Mouse (Mus musculus): ENCODE results near the gene Ccdc92b. TPM values are rescaled to one million over a fixed set of nuclear protein-coding genes. Genes with fewer than 3 reads are reported as not detected.

Ccdc92b gene
- polyA plus RNA-seq, 1 experiment = 0.01 TPM

GRCm38 (mm10) chr11:74666776-74667581 lies 47.6 kb downstream of the Ccdc92b start:
- H3K79me3 ChIP-seq (ENCODE audit: low read depth) = no peaks in the 10 kb centered on the region
- H3ac ChIP-seq (ENCODE audit: control insufficient read depth, insufficient read length, low read depth) = no peak overlapping the region
- no peaks in the 10 kb centered on the region for H3K27me3 ChIP-seq (ENCODE audit: control insufficient read depth, insufficient read depth, insufficient read length)
- peaks cover 3% of the 10 kb centered on the region for H3K79me2 ChIP-seq (ENCODE audit: control insufficient read depth, insufficient read depth)
- no peak for TF ChIP-seq CTCF (IDR thresholded peaks at IDR 0.05; ENCODE audit: control insufficient read depth, insufficient read depth, insufficient read length)
- H3K4me3 ChIP-seq (ENCODE audit: insufficient read depth, poor library complexity, severe bottlenecking) = no peak overlapping the region
- H3K36me3 ChIP-seq (ENCODE audit: control insufficient read depth, insufficient read depth) = peaks cover 75% of the 10 kb centered on the region

DNA sequence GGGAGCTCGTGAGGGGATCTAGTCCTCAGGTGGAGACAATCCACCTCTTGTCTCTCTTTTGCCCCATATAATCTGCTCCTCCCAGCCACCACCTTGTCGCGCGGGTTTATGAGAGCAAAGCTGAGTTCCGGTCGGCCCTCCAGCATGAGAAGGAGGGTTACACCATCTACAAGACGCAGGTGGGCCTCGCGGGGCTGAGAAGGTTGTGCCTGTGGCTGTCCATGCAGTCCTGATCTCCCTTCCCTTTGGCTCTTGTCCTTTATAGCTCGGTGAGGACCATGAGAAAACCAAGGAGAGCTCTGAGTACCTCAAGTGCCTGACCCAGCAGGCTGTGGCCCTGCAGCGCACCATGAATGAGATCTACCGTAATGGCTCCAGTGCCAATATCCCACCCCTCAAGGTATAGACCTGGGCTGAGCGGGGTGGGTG lies 48.2 kb downstream of the Ccdc92b start:
- TF ChIP-seq USF1 (IDR thresholded peaks at IDR 0.05; ENCODE audit: low read depth) (no peak), MYOD1 (IDR thresholded peaks at IDR 0.05; ENCODE audit: control insufficient read depth, insufficient read length, low read depth) (no peak), CEBPB (IDR thresholded peaks at IDR 0.05; ENCODE audit: low read depth) (no peak), FOSL1 (IDR thresholded peaks at IDR 0.05; ENCODE audit: insufficient read depth, low read length, poor library complexity, severe bottlenecking) (no peak), MYOG (IDR thresholded peaks at IDR 0.05; ENCODE audit: control insufficient read depth, extremely low read depth, insufficient read length) (no peak), MAX (IDR thresholded peaks at IDR 0.05) (no peak), CTCF (IDR thresholded peaks at IDR 0.05; ENCODE audit: control insufficient read depth, insufficient read depth, insufficient read length) (no peak)
- Histone ChIP-seq H3K36me3 (ENCODE audit: control insufficient read depth, insufficient read depth) (peaks cover 75% of the 10 kb centered on the region), H3K79me2 (ENCODE audit: control insufficient read depth, insufficient read depth) (no peaks in the 10 kb centered on the region), H3K27me3 (ENCODE audit: control insufficient read depth, insufficient read depth, insufficient read length) (no peaks in the 10 kb centered on the region), H3K4me3 (ENCODE audit: insufficient read depth, poor library complexity, severe bottlenecking) (no peak overlapping the region), H3K79me3 (ENCODE audit: low read depth) (no peaks in the 10 kb centered on the region), H3ac (ENCODE audit: control insufficient read depth, insufficient read length, low read depth) (no peak overlapping the region)

DNA sequence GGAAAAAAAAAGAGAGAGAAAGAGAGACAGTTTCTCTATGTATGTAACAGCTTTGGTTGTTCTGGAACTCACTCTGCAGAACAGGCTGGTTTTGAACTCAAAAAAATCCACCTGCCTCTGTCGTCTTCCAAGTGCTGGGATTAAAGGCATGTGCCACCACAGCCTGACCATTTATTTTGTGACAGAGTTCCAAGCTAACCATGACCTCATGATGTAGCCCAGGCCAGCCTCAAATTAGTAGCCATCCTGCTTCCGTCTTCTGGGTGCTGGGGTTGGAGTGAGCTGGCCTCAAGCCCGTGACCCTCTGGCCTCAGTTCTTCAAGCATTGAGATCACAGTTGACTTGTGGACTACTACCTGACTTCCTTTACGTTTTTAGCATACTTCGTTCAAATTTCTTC lies 49.1 kb downstream of the Ccdc92b start:
- H3K36me3 ChIP-seq (ENCODE audit: control insufficient read depth, insufficient read depth) = peaks cover 72% of the 10 kb centered on the region

GRCm38 (mm10) chr11:74668971-74669370 lies 49.6 kb downstream of the Ccdc92b start:
- Histone ChIP-seq H3ac (ENCODE audit: control insufficient read depth, insufficient read length, low read depth) (no peak overlapping the region), H3K27me3 (ENCODE audit: control insufficient read depth, insufficient read depth, insufficient read length) (no peaks in the 10 kb centered on the region), H3K79me2 (ENCODE audit: control insufficient read depth, insufficient read depth) (no peaks in the 10 kb centered on the region), H3K4me3 (ENCODE audit: insufficient read depth, poor library complexity, severe bottlenecking) (no peak overlapping the region), H3K79me3 (ENCODE audit: low read depth) (no peaks in the 10 kb centered on the region), H3K36me3 (ENCODE audit: control insufficient read depth, insufficient read depth) (peaks cover 72% of the 10 kb centered on the region)
- TF ChIP-seq FOSL1 (IDR thresholded peaks at IDR 0.05; ENCODE audit: insufficient read depth, low read length, poor library complexity, severe bottlenecking) (no peak), CEBPB (IDR thresholded peaks at IDR 0.05; ENCODE audit: low read depth) (no peak), USF1 (IDR thresholded peaks at IDR 0.05; ENCODE audit: low read depth) (no peak), CTCF (IDR thresholded peaks at IDR 0.05; ENCODE audit: control insufficient read depth, insufficient read depth, insufficient read length) (no peak)

More for the DNA sequence above, 49.1 kb downstream of the Ccdc92b start:
- H3K79me3 ChIP-seq (ENCODE audit: low read depth) = no peaks in the 10 kb centered on the region
- no peaks in the 10 kb centered on the region for H3K27me3 ChIP-seq (ENCODE audit: control insufficient read depth, insufficient read depth, insufficient read length)
- no peak overlapping the region for H3ac ChIP-seq (ENCODE audit: control insufficient read depth, insufficient read length, low read depth)
- TF ChIP-seq MAX (IDR thresholded peaks at IDR 0.05) = no peak
- no peak for TF ChIP-seq FOSL1 (IDR thresholded peaks at IDR 0.05; ENCODE audit: insufficient read depth, low read length, poor library complexity, severe bottlenecking)
- no peak for TF ChIP-seq MYOD1 (IDR thresholded peaks at IDR 0.05; ENCODE audit: control insufficient read depth, insufficient read length, low read depth)
- H3K4me3 ChIP-seq (ENCODE audit: insufficient read depth, poor library complexity, severe bottlenecking) = no peak overlapping the region
- H3K79me2 ChIP-seq (ENCODE audit: control insufficient read depth, insufficient read depth) = no peaks in the 10 kb centered on the region

- H3K79me3 ChIP-seq (ENCODE audit: low read depth) = no peaks in the 10 kb centered on the region
- TF ChIP-seq CEBPB (IDR thresholded peaks at IDR 0.05; ENCODE audit: low read depth) = no peak
- no peak for TF ChIP-seq CTCF (IDR thresholded peaks at IDR 0.05; ENCODE audit: control insufficient read depth, insufficient read depth, insufficient read length)
- TF ChIP-seq FOSL1 (IDR thresholded peaks at IDR 0.05; ENCODE audit: insufficient read depth, low read length, poor library complexity, severe bottlenecking) = no peak
- no peak for TF ChIP-seq USF1 (IDR thresholded peaks at IDR 0.05; ENCODE audit: low read depth)
- no peak for TF ChIP-seq MAX (IDR thresholded peaks at IDR 0.05)
- TF ChIP-seq MYOD1 (IDR thresholded peaks at IDR 0.05; ENCODE audit: control insufficient read depth, insufficient read length, low read depth) = no peak
- TF ChIP-seq MYOG (IDR thresholded peaks at IDR 0.05; ENCODE audit: control insufficient read depth, extremely low read depth, insufficient read length) = no peak
- peaks cover 71% of the 10 kb centered on the region for H3K36me3 ChIP-seq (ENCODE audit: control insufficient read depth, insufficient read depth)
- no peaks in the 10 kb centered on the region for H3K27me3 ChIP-seq (ENCODE audit: control insufficient read depth, insufficient read depth, insufficient read length)
- no peaks in the 10 kb centered on the region for H3K79me2 ChIP-seq (ENCODE audit: control insufficient read depth, insufficient read depth)
- H3K4me3 ChIP-seq (ENCODE audit: insufficient read depth, poor library complexity, severe bottlenecking) = no peak overlapping the region
- H3ac ChIP-seq (ENCODE audit: control insufficient read depth, insufficient read length, low read depth) = no peak overlapping the region
These were observed 50.7 kb downstream of the Ccdc92b start for GRCm38 (mm10) chr11:74670151-74670550.

GRCm38 (mm10) chr11:74671013-74671412 lies 51.6 kb downstream of the Ccdc92b start:
- Histone ChIP-seq H3K27me3 (ENCODE audit: control insufficient read depth, insufficient read depth, insufficient read length) (no peaks in the 10 kb centered on the region), H3K79me2 (ENCODE audit: control insufficient read depth, insufficient read depth) (no peaks in the 10 kb centered on the region), H3K36me3 (ENCODE audit: control insufficient read depth, insufficient read depth) (peaks cover 69% of the 10 kb centered on the region), H3ac (ENCODE audit: control insufficient read depth, insufficient read length, low read depth) (no peak overlapping the region), H3K4me3 (ENCODE audit: insufficient read depth, poor library complexity, severe bottlenecking) (no peak overlapping the region), H3K79me3 (ENCODE audit: low read depth) (no peaks in the 10 kb centered on the region)
- TF ChIP-seq CTCF (IDR thresholded peaks at IDR 0.05; ENCODE audit: control insufficient read depth, insufficient read depth, insufficient read length) (no peak), MYOG (IDR thresholded peaks at IDR 0.05; ENCODE audit: control insufficient read depth, extremely low read depth, insufficient read length) (no peak), CEBPB (IDR thresholded peaks at IDR 0.05; ENCODE audit: low read depth) (no peak), FOSL1 (IDR thresholded peaks at IDR 0.05; ENCODE audit: insufficient read depth, low read length, poor library complexity, severe bottlenecking) (no peak), USF1 (IDR thresholded peaks at IDR 0.05; ENCODE audit: low read depth) (no peak), MAX (IDR thresholded peaks at IDR 0.05) (no peak), MYOD1 (IDR thresholded peaks at IDR 0.05; ENCODE audit: control insufficient read depth, insufficient read length, low read depth) (no peak)

Measured in C2C12 (cell line).